Mouse (Mus musculus): ENCODE data around the gene Msh5.
"Not testable (repeated sequence)": the region's sequence is repeated elsewhere in the genome, so short reads cannot be mapped to it uniquely, and the experiment has no call there.

Gene Msh5

DNA sequence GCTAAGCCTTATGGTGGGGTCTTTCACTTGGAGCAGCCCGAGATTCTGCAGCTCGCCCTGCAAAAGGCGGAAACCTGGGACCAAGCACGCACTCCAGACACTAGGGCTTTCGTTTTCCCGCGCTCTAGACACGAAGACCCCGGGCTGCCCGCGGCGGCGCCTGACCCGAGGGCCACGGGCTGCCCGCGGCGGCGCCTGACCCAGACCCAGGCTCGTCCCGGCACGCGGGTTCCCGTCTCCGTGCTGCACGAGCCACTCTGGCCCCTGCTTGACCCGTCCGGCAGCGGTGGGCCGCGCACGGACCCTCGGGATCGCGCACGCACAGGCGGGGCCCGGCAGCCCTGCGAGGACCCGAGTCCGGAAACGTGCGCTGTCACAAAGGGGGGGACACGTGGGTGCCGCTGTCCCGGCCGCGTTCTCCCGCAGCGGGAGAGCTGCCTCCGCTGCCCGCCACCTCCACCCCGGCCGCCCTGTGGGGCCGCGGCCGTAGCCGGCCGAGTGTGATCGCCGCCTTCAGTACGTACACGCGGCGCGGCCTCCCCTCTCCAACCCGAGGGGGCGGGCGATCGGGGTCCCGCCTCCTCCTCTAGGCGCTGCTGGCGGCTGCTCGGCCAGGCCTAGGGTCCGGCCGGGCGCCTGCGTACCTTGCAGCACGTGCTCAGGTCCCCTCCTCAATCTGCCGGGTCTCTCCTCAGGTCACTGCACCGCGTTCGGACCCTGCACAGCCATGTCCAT, 45.7 kb downstream of the Msh5 start, which contains the start of gene Vars:
Gene Vars (plus strand): TSS at position 271 of the 735 bp plus-strand sequence.
- peak; percentile 86 for DNase-seq

DNA sequence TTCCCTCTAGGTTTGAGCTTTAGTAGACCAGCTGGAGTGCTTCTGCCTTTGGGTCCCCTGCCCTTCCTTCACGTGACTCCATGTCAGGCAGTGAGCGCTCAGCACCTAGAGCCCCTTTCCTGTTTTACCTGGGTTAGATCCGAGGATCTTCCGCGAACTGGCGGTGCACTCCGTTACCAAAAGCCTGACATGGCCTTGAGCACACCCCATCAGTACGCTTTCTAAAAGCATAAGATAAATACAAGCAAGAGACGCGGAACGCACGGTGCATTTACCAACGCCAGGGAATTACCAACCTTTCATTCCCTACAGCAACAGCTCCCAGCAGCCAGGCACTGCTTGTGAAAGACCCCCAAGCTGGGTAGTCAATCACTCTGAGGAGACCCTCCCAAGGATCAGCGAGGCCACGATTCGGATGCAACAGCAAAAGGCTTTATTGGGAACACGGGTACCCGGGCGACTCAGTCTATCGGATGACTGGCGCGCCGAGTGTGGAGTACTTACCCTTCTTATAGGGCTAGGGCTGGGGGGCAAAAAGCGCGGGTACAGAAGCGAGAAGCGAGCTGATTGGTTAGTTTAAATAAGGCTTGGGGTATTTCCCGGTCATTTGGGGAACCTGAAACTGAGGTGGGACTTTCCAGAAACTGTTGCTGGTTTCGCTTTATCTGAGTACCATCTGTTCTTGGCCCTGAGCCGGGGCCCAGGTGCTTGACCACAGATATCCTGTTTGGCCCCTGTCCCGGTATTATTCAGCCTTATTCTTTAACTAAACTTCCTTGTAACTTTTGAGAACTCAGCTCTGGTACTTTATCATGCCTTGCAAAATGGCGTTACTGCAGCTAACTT, 46.5 kb downstream of the Msh5 start:
- peak; percentile 41 for DNase-seq

DNA sequence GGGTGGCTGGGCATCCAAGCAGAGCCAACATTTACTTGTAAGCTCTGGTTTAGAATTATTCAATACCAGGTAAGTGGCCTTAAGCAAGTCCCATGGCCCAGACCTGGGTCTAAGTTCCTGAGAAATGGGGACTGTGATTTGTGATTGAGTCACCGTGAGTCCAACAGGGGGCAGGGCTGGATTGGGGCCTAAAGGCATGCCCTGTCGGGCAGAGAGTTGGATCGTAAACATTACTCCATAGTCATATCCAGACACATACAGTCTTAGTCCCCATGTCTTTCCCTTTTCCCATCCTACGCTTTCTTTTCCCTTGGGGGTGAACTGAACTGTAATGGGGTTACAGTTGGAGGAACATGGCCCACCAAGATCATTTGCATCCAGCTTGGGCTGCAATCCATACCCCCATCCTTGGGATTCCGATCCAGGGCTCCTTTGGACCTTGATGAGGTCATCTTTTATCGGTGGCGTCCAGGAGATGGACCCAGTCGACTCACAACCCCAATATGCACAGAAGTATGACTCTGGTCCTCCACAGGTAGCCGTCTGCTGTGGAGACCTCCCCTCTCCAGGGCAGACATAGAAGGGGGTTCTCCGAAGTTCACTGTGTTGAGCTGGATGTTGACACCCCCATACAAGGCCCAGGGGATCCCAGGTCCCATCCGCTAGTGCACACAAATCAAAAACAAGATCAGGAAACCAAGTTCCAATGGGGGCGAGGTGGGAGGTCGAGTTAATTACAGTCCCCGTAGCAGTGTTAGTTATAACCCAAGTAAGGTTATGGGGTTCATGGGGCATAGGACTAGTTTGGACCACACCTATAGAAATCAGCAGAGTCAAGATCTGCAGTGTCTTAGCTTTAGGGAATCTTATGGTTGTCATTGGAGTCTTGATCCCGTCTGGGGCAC, 47.8 kb downstream of the Msh5 start:
- no peak for DNase-seq

GRCm38 (mm10) chr17:34997142-34997483, 49.4 kb downstream of the Msh5 start:
- no peak for DNase-seq

GRCm38 (mm10) chr17:34996411-34997141, 50.0 kb downstream of the Msh5 start:
- DNase-seq: no peak

GRCm38 (mm10) chr17:34995927-34996326, 50.6 kb downstream of the Msh5 start:
- not testable (repeated sequence) for DNase-seq

GRCm38 (mm10) chr17:34995192-34995591, 51.4 kb downstream of the Msh5 start:
- not testable (repeated sequence) for DNase-seq

GRCm38 (mm10) chr17:34994751-34995150, 51.8 kb downstream of the Msh5 start:
- no peak for DNase-seq

- no peak for DNase-seq
Observed at GRCm38 (mm10) chr17:34984218-34984617, 62.3 kb downstream of the Msh5 start.

DNA sequence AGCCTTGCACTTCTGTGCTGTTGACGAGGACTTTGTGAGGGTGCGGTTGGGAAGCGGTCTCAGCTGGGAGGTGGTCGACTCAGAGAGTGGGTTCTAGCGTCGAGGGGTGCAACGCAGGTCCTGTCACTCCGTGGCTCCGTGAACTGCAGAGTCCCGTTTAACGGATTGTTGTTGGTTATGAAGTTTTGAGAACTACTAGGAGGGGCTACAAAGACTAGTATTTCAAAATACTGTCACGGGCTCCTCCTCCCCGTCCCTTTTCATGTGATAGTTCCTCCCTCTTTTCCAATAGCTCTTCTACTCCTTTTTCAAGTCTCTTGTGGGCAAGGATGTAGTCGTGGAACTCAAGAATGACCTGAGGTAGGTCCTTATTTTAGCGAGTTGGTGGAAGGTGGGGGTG, 64.2 kb downstream of the Msh5 start:
- DNase-seq: no peak

- peak; percentile 93 for DNase-seq
Observed at GRCm38 (mm10) chr17:34981690-34982180, 64.8 kb downstream of the Msh5 start, which contains the start of gene Lsm2. Gene Lsm2 (plus strand): TSS chr17:34981862.

DNA sequence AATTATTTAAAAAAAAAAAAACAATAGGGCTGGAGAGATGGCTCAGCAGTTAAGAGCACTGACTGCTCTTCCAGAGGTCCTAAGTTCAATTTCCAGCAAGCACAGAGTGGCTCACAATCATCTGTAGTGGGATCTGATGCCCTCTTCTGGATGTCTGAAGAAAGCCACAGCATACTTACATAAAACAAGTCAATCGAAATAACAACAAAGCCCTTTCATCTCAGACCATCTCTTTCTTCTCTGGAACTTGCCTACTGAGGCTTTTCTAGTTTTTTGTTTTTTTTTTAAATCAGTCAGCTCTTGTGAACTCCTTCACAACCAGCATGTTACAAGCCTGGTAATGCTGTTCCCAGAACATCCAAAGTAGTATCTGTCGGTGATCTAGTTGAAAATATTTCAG, 65.9 kb downstream of the Msh5 start:
- DNase-seq: peak; percentile 43

GRCm38 (mm10) chr17:34979631-34980030, 66.9 kb downstream of the Msh5 start:
- DNase-seq: no peak
